Mouse (Mus musculus) olfactory bulb, adult 2 months (tissue): ENCODE data around the gene Zglp1.

ENCODE experiments used
- CTCF ChIP-seq: fragments of 200-500 bp; IDR thresholded peaks from 2 replicates; pipeline ENCODE4 v1.5.1; 2012; ENCODE audit warnings: low read depth, mild to moderate bottlenecking, low read length, moderate library complexity; ENCODE audit not compliant: insufficient read depth
- POLR2A ChIP-seq: fragments of 200-500 bp; IDR thresholded peaks from 2 replicates; pipeline ENCODE4 v1.6.1; 2012; ENCODE audit warnings: mild to moderate bottlenecking, low read depth, low read length, moderate library complexity; ENCODE audit not compliant: insufficient read depth

DNA sequence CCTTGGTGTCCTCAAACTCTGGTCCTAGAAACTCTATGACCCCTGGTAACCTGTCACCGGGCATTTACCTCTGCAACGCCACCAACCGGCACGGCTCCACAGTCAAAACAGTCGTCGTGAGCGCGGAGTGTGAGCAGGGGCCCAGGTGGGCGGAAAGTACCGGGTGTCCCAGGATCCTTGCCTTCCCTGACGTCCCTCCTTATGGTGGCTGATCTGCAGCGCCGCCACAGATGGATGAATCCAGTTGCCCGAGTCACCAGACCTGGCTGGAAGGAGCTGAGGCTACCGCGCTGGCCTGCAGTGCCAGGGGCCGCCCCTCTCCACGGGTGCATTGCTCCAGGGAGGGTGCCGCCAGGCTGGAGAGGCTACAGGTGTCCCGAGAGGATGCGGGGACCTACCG is 30.2 kb downstream of the Zglp1 start:
- TF ChIP-seq CTCF, result no peak
- TF ChIP-seq POLR2A, result no peak
